18 mouse cellular contexts compared by ENCODE assay signal in the genomic region with DNA sequence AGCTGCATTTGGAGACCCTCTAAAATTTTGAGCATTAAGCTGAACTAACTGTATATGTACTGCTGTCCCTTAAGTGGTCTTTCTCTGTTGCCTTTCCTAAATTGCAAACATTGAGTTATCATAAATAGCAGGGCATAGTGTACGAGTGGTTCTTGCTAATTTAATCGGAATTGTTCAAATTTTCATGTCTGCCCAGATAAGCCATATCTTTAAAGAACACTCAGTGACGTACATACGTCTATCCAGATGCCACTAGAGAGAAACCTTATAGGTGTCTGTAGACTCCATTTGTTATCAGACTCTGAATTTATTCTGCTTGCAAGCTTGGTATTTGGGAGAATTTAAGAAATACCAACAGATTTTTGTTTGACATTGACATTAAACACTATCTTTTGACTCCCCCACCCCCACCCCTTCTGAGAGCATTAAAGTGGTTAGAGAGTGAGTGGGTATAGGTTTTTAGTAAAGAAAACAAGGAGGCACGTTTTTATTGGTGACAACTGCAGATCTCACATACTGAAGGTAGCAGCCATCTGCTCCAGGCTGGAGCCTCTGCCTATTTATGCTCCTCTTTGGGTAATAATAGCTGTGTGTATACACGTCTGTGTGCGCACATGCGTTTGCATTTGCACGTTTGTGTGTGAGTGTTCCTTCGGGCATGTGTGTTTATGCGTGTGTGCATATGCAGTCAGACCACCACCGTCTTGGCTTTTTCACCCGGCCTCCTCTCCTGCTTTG. TPM values are rescaled to one million over a fixed set of nuclear protein-coding genes. Genes with fewer than 3 reads are reported as not detected.
A peak's percentile ranks its signal among the peaks of the same experiment; 100 is the strongest.
DNase-seq lines count a peak whose midpoint lies in the region; ATAC-seq and TF ChIP-seq lines count a peak whose summit lies in the region.
"Had no signal": no experiment of that assay in that cellular context is flagged by ENCODE, and none has a peak within 500 bp of the region (broad histone marks: within the 10 kb centered on the region; RNA-seq: fewer than 3 reads in every experiment).

No protein-coding gene starts in this region.

- WGBS in heart, embryonic 10.5 days: 60% methylated on average over 13 of the region's 13 CpGs
- 40% methylated on average over 13 of the region's 13 CpGs for WGBS in liver, embryonic 14.5 days (ENCODE audit: insufficient replicate concordance)

- no peaks in the 10 kb centered on the region for H3K9me3 ChIP-seq in heart, embryonic 10.5 days
- no peaks in the 10 kb centered on the region for H3K9me3 ChIP-seq in liver, embryonic 14.5 days (ENCODE audit: control insufficient read depth, low read length)

- H3K27ac ChIP-seq in heart, embryonic 10.5 days: peak overlapping the region; percentile 88; the same call in 1 of the 2 replicates
- H3K27ac ChIP-seq in liver, embryonic 14.5 days: peak overlapping the region; percentile 89
- H3K27ac ChIP-seq: gastrocnemius, adult 2 months; kidney, postnatal 0 days; limb, embryonic 10.5 days had no signal

- no peak for DNase-seq in heart, embryonic 10.5 days (ENCODE audit: low spot score)
- no peak for DNase-seq in heart, postnatal 4 days
- DNase-seq in layer of hippocampus, adult 9-11 months: peak; percentile 52
- DNase-seq in layer of hippocampus, postnatal 25 days (ENCODE audit: extremely low spot score in 1 of 2, low spot score in 1 of 2): no peak
- peak; percentile 61 for DNase-seq in c-Kit-negative CD71-positive TER-119-positive erythroid progenitor cells, embryonic 14.5 days (ENCODE audit: low read depth, low spot score)
- peak; percentile 86 to 88 (median 88) for DNase-seq in liver, embryonic 14.5 days (ENCODE audit: low read depth in 3 of 3, low spot score in 3 of 3)
- DNase-seq in left cerebral cortex, adult 9 months (ENCODE audit: low spot score in 2 of 2): no peak
- no peak for DNase-seq in embryo, embryonic 10.5 days (ENCODE audit: low spot score)
- DNase-seq: adrenal gland, postnatal 25 days; B cell, adult 2 months; cerebellum, adult 18-20 months; gastrocnemius, adult 2 months; lung, postnatal 10 days; thymus, adult 2 months had no signal

- H3K9ac ChIP-seq in liver, embryonic 14.5 days (replicated peaks): peak overlapping the region; percentile 20

- peak; percentile 91 for ATAC-seq in liver, embryonic 14.5 days (ENCODE audit: insufficient read depth)
- ATAC-seq: inflammation-experienced regulatory T-cells, adult 6 months had no signal

- no peak for TF ChIP-seq CTCF in liver, embryonic 14.5 days (IDR thresholded peaks at IDR 0.05; ENCODE audit: low read depth)

- H3K36me3 ChIP-seq in heart, embryonic 10.5 days: peaks cover 45% of the 10 kb centered on the region
- H3K36me3 ChIP-seq in liver, embryonic 14.5 days (replicated peaks; ENCODE audit: control insufficient read depth, insufficient read depth, low read depth): peaks cover 3% of the 10 kb centered on the region

- H3K4me3 ChIP-seq in heart, embryonic 10.5 days: no peak overlapping the region
- peak overlapping the region in 1 of 2 experiments; percentile 11; a peak in 1 of 4 replicates for H3K4me3 ChIP-seq in liver, embryonic 14.5 days (ENCODE audit: insufficient read depth in 1 of 2, low read depth in 2 of 2, low read length in 2 of 2)
- H3K4me3 ChIP-seq: gastrocnemius, adult 2 months; limb, embryonic 10.5 days had no signal

- peak; percentile 97 for TF ChIP-seq EP300 in liver, embryonic 14.5 days (IDR thresholded peaks at IDR 0.05; ENCODE audit: low read depth)

- peak overlapping the region; percentile 63 for H3K4me2 ChIP-seq in liver, embryonic 14.5 days (ENCODE audit: low read depth)
- H3K4me2 ChIP-seq: midbrain, embryonic 11.5 days had no signal

- H3K4me1 ChIP-seq in heart, embryonic 10.5 days: peaks cover 69% of the 10 kb centered on the region
- peaks cover 38 to 47% of the 10 kb centered on the region in 2 experiments for H3K4me1 ChIP-seq in liver, embryonic 14.5 days (replicated peaks; ENCODE audit: control insufficient read depth in 2 of 2, insufficient read depth in 2 of 2, low read length in 1 of 2)

- no peaks in the 10 kb centered on the region for H3K27me3 ChIP-seq in heart, embryonic 10.5 days (ENCODE audit: insufficient read depth, poor library complexity, severe bottlenecking)
- no peaks in the 10 kb centered on the region for H3K27me3 ChIP-seq in liver, embryonic 14.5 days (ENCODE audit: control insufficient read depth, insufficient read depth, low read length)

RNA-seq across cellular contexts. Expression of gene Igf1r, which starts 58.9 kb away (rescaled TPM):
- 17.2 and 24.9 TPM in 2 replicates for polyA plus RNA-seq in heart, embryonic 10.5 days (2016; fragmentation: Nextera tagmentation; extraction: Ambion mirVana)
- total RNA-seq in heart, postnatal 4 days (2021): 10 to 100 TPM; 53.5 to 58.5 TPM
- total RNA-seq in layer of hippocampus, postnatal 25 days (2021): 10 to 100 TPM; 32.5 to 38.4 TPM
- polyA plus RNA-seq in liver, embryonic 14.5 days (2012; rRNA removed): 2.1 and 2.5 TPM in 2 replicates
- 2.3 and 2.7 TPM in 2 replicates for polyA plus RNA-seq in liver, embryonic 14.5 days (2014; fragmentation: Nextera tagmentation; extraction: Ambion mirVana)

Comparison
In these comparisons a context has a peak if more than half of its experiments do, and no peak if none do; other contexts are left out.
1. DNase-seq: peak in layer of hippocampus, adult 9-11 months (single experiment), c-Kit-negative CD71-positive TER-119-positive erythroid progenitor cells, embryonic 14.5 days (single experiment) and liver, embryonic 14.5 days (3 of 3); none in heart, embryonic 10.5 days (single experiment), heart, postnatal 4 days (single experiment), layer of hippocampus, postnatal 25 days (0 of 2), left cerebral cortex, adult 9 months (0 of 2) and embryo, embryonic 10.5 days (single experiment).